Mouse (Mus musculus): ENCODE results near the gene Picalm. TPM values are rescaled to one million over a fixed set of nuclear protein-coding genes. Genes with fewer than 3 reads are reported as not detected.
"Not testable (repeated sequence)": the region's sequence is repeated elsewhere in the genome, so short reads cannot be mapped to it uniquely, and the experiment has no call there.

Gene Picalm
- polyA plus RNA-seq, 1 experiment from 2014 or later, result 49.7 TPM

DNA sequence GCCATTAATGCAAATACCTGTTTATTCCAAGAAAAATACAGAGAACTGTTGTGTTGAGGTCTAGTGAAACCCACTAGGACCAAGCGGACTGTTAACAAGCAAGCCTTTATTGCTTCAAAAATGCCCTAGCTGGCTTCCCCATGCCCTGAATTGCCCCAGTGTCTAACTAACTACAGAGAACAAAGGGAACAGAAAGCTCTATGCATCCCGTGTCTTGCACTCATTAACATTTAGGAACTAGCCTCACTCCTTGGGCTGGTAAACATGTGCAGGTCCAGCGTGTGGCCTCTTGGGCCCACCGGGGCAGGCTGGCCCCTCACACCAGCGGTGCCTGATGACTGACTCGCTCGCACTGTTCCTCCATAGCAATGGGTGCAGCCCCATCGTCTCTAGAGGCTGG lies 86.5 kb downstream of the Picalm start:
- no peaks in the 10 kb centered on the region for H3K27me3 ChIP-seq (ENCODE audit: control insufficient read depth, insufficient read depth, low read depth, low read length)
- H3K9ac ChIP-seq (ENCODE audit: low read length), result no peak overlapping the region
- H3K4me1 ChIP-seq (replicated peaks; ENCODE audit: control insufficient read depth, insufficient read depth, low read length), result no peaks in the 10 kb centered on the region
- H3K36me3 ChIP-seq (ENCODE audit: control insufficient read depth, insufficient read depth, low read length), result no peaks in the 10 kb centered on the region
- 76% methylated on average over 8 of the region's 8 CpGs for WGBS
- no peaks in the 10 kb centered on the region for H3K9me3 ChIP-seq (ENCODE audit: control insufficient read depth, low read length)
- no peak for ATAC-seq (ENCODE audit: low read depth)
- no peak overlapping the region for H3K4me2 ChIP-seq (ENCODE audit: low read depth, low read length)
- no peak overlapping the region for H3K4me3 ChIP-seq (ENCODE audit: low read length)
- H3K27ac ChIP-seq (ENCODE audit: low read length), result no peak overlapping the region

DNA sequence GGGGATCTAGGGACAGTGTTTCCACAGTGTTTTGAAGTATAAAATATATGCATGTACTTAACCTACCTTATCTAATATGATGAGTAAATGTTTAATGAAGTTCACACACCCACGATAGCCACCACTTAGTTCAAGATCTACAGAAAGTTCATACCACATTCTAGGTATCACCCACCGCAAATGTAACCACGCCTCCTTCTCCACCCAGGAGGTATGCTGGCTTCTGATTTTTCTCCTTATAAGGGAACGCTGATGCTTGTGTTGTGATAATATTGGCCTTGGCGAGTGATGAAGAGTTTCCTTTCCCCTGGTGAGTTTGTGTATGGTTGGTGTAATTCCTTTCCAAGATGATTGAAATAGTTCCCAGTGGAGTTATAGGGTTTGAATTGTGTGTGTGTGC lies 88.1 kb downstream of the Picalm start:
- 66% methylated on average over 5 of the region's 5 CpGs for WGBS
- H3K4me2 ChIP-seq (ENCODE audit: low read depth, low read length), result no peak overlapping the region
- no peak overlapping the region for H3K9ac ChIP-seq (ENCODE audit: low read length)
- H3K9me3 ChIP-seq (ENCODE audit: control insufficient read depth, low read length), result no peaks in the 10 kb centered on the region
- H3K4me1 ChIP-seq (replicated peaks; ENCODE audit: control insufficient read depth, insufficient read depth, low read length), result no peaks in the 10 kb centered on the region
- no peaks in the 10 kb centered on the region for H3K27me3 ChIP-seq (ENCODE audit: control insufficient read depth, insufficient read depth, low read depth, low read length)
- no peak for ATAC-seq (ENCODE audit: low read depth)
- no peak overlapping the region for H3K27ac ChIP-seq (ENCODE audit: low read length)
- H3K4me3 ChIP-seq (ENCODE audit: low read length), result no peak overlapping the region
- no peaks in the 10 kb centered on the region for H3K36me3 ChIP-seq (ENCODE audit: control insufficient read depth, insufficient read depth, low read length)

DNA sequence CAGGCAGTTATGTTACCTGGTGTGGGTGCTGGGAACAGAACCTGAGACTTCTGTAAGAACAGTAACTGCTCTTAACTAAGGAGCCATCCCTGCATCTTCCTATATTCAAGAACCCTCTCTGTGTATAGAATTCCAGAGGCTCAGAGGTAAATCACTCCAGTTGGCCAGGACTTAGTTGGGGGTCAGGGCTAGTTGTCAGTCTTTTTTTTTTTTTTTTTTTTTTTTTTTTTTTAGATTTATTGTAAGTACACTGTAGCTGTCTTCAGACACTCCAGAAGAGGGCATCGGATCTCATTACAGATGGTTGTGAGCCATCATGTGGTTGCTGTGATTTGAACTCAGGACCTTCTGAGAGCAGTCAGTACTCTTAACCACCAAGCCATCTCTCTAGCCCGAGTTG lies 91.5 kb downstream of the Picalm start:
- H3K36me3 ChIP-seq (ENCODE audit: control insufficient read depth, insufficient read depth, low read length), result no peaks in the 10 kb centered on the region
- 65% methylated on average over 2 of the region's 2 CpGs for WGBS
- no peak overlapping the region for H3K4me3 ChIP-seq (ENCODE audit: low read length)
- no peak overlapping the region for H3K27ac ChIP-seq (ENCODE audit: low read length)
- H3K9me3 ChIP-seq (ENCODE audit: control insufficient read depth, low read length), result no peaks in the 10 kb centered on the region
- H3K9ac ChIP-seq (ENCODE audit: low read length), result no peak overlapping the region
- no peaks in the 10 kb centered on the region for H3K4me1 ChIP-seq (replicated peaks; ENCODE audit: control insufficient read depth, insufficient read depth, low read length)
- H3K27me3 ChIP-seq (ENCODE audit: control insufficient read depth, insufficient read depth, low read depth, low read length), result no peaks in the 10 kb centered on the region
- H3K4me2 ChIP-seq (ENCODE audit: low read depth, low read length), result no peak overlapping the region
- no peak for ATAC-seq (ENCODE audit: low read depth)

DNA sequence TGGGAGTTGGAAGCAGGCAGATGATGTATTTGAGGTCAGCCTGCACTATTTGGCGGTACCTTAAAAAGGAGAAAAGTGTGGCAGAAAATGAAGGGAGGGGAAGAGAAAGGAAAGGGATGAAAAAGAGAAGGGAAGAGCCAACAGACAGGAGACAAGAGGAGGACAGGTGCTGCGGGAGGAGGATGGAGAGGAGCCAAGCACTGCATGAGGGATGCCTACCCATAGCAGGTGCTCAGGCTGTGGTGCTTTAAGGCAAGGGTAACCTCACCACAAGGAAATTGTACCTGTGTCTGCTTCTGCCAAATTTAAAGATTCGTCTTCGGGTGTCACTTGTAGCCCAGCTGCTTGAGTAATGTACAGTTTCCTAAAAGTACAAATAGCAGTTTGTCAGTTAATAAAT lies 98.1 kb downstream of the Picalm start:
- Histone ChIP-seq H3K27ac (ENCODE audit: low read length) (no peak overlapping the region), H3K4me1 (replicated peaks; ENCODE audit: control insufficient read depth, insufficient read depth, low read length) (0 out of 2 replicates have a peak, but pooled peaks cover 3% of the 10 kb centered on the region), H3K9me3 (ENCODE audit: control insufficient read depth, low read length) (no peaks in the 10 kb centered on the region), H3K36me3 (ENCODE audit: control insufficient read depth, insufficient read depth, low read length) (no peaks in the 10 kb centered on the region), H3K9ac (ENCODE audit: low read length) (no peak overlapping the region), H3K4me2 (ENCODE audit: low read depth, low read length) (no peak overlapping the region), H3K27me3 (ENCODE audit: control insufficient read depth, insufficient read depth, low read depth, low read length) (no peaks in the 10 kb centered on the region), H3K4me3 (ENCODE audit: low read length) (no peak overlapping the region)
- ATAC-seq (ENCODE audit: low read depth), result no peak
- WGBS, result 68% methylated on average over 4 of the region's 4 CpGs

DNA sequence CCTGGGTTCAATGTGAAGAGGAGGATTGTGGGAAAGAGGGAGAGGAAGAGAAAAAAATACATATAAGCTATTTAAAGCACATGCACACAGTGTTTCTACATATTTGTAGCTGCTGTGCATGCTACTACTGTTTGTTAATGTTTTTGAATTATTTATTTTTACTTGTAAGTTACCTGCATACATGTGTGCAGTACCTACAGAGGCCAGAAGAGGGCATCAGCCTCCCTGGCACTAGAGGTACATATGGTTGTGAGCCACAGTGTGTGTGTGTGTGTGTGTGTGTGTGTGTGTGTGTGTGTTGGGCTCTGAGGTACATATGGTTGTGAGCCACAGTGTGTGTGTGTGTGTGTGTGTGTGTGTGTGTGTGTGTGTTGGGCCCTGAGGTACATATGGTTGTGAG lies 98.9 kb downstream of the Picalm start:
- not testable (repeated sequence) for H3K27ac ChIP-seq (ENCODE audit: low read length); H3K4me2 ChIP-seq (ENCODE audit: low read depth, low read length); H3K27me3 ChIP-seq (ENCODE audit: control insufficient read depth, insufficient read depth, low read depth, low read length); H3K9me3 ChIP-seq (ENCODE audit: control insufficient read depth, low read length); H3K9ac ChIP-seq (ENCODE audit: low read length); H3K4me1 ChIP-seq (replicated peaks; ENCODE audit: control insufficient read depth, insufficient read depth, low read length); H3K36me3 ChIP-seq (ENCODE audit: control insufficient read depth, insufficient read depth, low read length); H3K4me3 ChIP-seq (ENCODE audit: low read length); ATAC-seq (ENCODE audit: low read depth)

DNA sequence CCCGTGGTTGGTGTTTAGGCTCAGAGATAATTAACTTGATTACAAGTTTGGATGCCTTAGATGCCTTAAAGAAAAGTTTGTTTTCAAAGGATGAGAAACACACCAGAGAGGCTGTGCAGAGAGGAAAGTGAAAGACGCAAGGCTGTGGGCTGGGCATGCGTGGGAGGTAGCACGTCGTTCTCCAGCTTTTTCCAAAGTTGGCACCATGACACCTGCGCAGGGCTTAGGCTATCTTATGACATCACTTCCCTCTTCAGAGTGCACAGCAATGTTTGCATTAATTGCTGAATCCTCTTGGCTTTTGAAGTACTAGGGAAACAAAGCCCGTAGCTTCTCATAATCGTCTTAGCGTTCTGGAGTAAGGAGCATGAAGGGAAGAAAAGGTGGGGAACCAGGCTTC lies 101.4 kb downstream of the Picalm start:
- H3K9me3 ChIP-seq (ENCODE audit: control insufficient read depth, low read length), result no peaks in the 10 kb centered on the region
- H3K9ac ChIP-seq (ENCODE audit: low read length), result no peak overlapping the region
- H3K4me1 ChIP-seq (replicated peaks; ENCODE audit: control insufficient read depth, insufficient read depth, low read length), result 0 out of 2 replicates have a peak, but pooled peaks cover 3% of the 10 kb centered on the region
- no peaks in the 10 kb centered on the region for H3K36me3 ChIP-seq (ENCODE audit: control insufficient read depth, insufficient read depth, low read length)
- 41% methylated on average over 9 of the region's 9 CpGs for WGBS
- H3K27ac ChIP-seq (ENCODE audit: low read length), result no peak overlapping the region
- H3K27me3 ChIP-seq (ENCODE audit: control insufficient read depth, insufficient read depth, low read depth, low read length), result no peaks in the 10 kb centered on the region
- no peak for ATAC-seq (ENCODE audit: low read depth)
- peak overlapping the region; percentile 30; the same call in 1 of the 2 replicates for H3K4me2 ChIP-seq (ENCODE audit: low read depth, low read length)
- H3K4me3 ChIP-seq (ENCODE audit: low read length), result peak overlapping the region; percentile 9; the same call in 1 of the 2 replicates

DNA sequence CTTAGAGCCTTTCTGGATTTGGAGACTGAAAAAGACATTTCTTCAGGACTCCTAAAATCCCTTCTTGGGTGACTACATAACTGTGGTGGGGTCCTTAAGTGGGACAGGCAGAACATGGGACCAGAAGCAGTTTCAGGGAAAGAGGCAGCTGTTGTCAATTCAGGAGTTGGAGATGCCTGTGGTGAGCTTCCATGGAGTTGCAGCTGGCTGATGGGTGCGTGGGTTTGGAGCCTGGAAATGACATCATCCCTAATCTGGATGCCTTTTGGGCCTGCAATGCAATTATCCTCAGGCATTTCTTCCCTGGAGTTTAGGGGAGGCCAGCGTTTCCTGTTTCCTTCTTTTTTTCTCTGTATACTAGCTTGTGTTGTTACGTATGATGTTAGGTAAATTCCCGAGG lies 103.9 kb downstream of the Picalm start:
- Histone ChIP-seq H3K36me3 (ENCODE audit: control insufficient read depth, insufficient read depth, low read length) (no peaks in the 10 kb centered on the region), H3K4me3 (ENCODE audit: low read length) (no peak overlapping the region), H3K4me2 (ENCODE audit: low read depth, low read length) (no peak overlapping the region), H3K9ac (ENCODE audit: low read length) (no peak overlapping the region), H3K9me3 (ENCODE audit: control insufficient read depth, low read length) (no peaks in the 10 kb centered on the region), H3K4me1 (replicated peaks; ENCODE audit: control insufficient read depth, insufficient read depth, low read length) (0 out of 2 replicates have a peak, but pooled peaks cover 3% of the 10 kb centered on the region), H3K27me3 (ENCODE audit: control insufficient read depth, insufficient read depth, low read depth, low read length) (no peaks in the 10 kb centered on the region), H3K27ac (ENCODE audit: low read length) (no peak overlapping the region)
- whole genome bisulfite sequencing, result 54% methylated on average over 4 of the region's 4 CpGs
- ATAC-seq (ENCODE audit: low read depth), result no peak

DNA sequence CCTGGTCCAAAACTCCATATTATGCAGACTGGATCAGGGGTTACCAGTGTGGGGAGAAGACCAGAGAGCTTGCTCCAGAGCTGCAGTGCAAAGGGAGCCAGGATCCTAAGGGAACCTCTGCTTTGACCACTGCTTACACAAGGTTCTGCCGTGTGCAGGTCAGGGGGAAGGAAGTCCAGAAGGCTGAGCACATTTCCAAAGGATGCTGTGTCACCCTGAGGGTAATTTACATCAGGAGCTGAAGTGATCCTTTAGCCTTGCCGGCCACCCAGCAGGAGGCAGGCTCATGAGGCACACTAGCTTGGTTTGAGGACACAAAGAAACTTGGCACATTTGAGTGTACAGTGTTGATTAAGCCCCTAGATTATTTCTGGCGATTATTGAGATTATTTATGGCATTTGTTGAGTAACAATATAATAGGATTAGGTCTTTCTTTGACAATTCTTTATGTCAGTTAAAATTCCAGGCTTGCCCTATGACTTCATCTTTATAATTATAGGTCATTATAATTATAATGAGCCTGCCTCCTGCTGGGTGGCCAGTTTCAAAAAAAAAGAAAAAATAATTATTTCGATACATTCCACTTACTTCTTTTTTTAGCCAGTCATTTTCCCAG lies 106.4 kb downstream of the Picalm start:
- WGBS, result 50% methylated on average over 4 of the region's 4 CpGs
- no peak overlapping the region for H3K4me3 ChIP-seq (ENCODE audit: low read length)
- ATAC-seq (ENCODE audit: low read depth), result no peak

DNA sequence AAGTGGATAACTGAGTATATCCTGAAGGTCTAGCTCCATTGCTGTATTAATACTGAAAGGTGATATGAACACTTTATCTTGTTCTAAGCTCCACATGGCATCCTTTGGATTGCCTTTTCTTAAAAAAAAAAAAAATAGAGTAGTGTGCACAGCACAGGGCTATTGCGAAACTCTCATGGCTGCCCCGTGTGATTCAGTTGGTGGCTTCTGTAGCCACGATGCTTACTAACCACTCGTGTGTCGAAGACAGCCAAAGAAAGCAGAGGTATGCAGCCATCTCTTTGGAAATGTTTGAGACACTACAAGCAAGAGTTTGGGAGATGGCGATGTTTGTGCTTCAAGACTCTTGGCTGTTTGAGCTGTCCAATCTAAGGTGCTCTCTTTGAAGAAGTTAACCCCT lies 113.1 kb downstream of the Picalm start:
- WGBS, result 65% methylated on average over 6 of the region's 6 CpGs
- no peak overlapping the region for H3K9ac ChIP-seq (ENCODE audit: low read length)
- H3K4me2 ChIP-seq (ENCODE audit: low read depth, low read length), result no peak overlapping the region
- H3K4me1 ChIP-seq (replicated peaks; ENCODE audit: control insufficient read depth, insufficient read depth, low read length), result no peaks in the 10 kb centered on the region
- no peaks in the 10 kb centered on the region for H3K36me3 ChIP-seq (ENCODE audit: control insufficient read depth, insufficient read depth, low read length)
- no peaks in the 10 kb centered on the region for H3K9me3 ChIP-seq (ENCODE audit: control insufficient read depth, low read length)
- ATAC-seq (ENCODE audit: low read depth), result no peak
- H3K27ac ChIP-seq (ENCODE audit: low read length), result no peak overlapping the region
- H3K27me3 ChIP-seq (ENCODE audit: control insufficient read depth, insufficient read depth, low read depth, low read length), result no peaks in the 10 kb centered on the region
- H3K4me3 ChIP-seq (ENCODE audit: low read length), result no peak overlapping the region

More for the DNA sequence above, 106.4 kb downstream of the Picalm start:
- Histone ChIP-seq H3K27ac (ENCODE audit: low read length) (no peak overlapping the region), H3K36me3 (ENCODE audit: control insufficient read depth, insufficient read depth, low read length) (no peaks in the 10 kb centered on the region), H3K4me2 (ENCODE audit: low read depth, low read length) (no peak overlapping the region), H3K27me3 (ENCODE audit: control insufficient read depth, insufficient read depth, low read depth, low read length) (no peaks in the 10 kb centered on the region), H3K9me3 (ENCODE audit: control insufficient read depth, low read length) (no peaks in the 10 kb centered on the region), H3K9ac (ENCODE audit: low read length) (no peak overlapping the region), H3K4me1 (replicated peaks; ENCODE audit: control insufficient read depth, insufficient read depth, low read length) (0 out of 2 replicates have a peak, but pooled peaks cover 3% of the 10 kb centered on the region)

DNA sequence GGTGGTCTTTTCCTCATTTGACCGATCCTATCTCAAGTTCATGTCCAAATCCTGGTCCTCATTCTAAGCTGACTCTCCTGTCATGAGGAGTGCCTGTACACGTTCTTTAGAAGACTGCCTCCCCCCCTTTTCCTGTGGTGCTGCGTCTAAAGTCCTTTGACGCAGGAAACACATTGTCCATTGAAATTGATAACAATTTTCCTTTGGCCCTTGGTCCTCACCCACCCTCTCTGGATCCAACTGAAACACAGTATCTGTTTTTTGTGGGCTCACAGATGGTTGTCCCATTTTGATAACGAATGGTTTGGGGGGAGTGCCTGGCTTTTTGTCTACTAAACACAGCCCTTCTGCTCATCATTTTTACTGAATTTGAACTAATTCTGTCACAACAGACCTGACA lies 113.6 kb downstream of the Picalm start:
- H3K4me3 ChIP-seq (ENCODE audit: low read length), result no peak overlapping the region
- no peaks in the 10 kb centered on the region for H3K4me1 ChIP-seq (replicated peaks; ENCODE audit: control insufficient read depth, insufficient read depth, low read length)
- no peak for ATAC-seq (ENCODE audit: low read depth)
- WGBS, result 56% methylated on average over 5 of the region's 5 CpGs
- no peaks in the 10 kb centered on the region for H3K36me3 ChIP-seq (ENCODE audit: control insufficient read depth, insufficient read depth, low read length)
- no peak overlapping the region for H3K4me2 ChIP-seq (ENCODE audit: low read depth, low read length)
- H3K27ac ChIP-seq (ENCODE audit: low read length), result no peak overlapping the region
- no peak overlapping the region for H3K9ac ChIP-seq (ENCODE audit: low read length)
- H3K9me3 ChIP-seq (ENCODE audit: control insufficient read depth, low read length), result no peaks in the 10 kb centered on the region
- no peaks in the 10 kb centered on the region for H3K27me3 ChIP-seq (ENCODE audit: control insufficient read depth, insufficient read depth, low read depth, low read length)
